Mouse (Mus musculus) spleen, adult 2 months (tissue): Measurements from ENCODE around the gene Spata21.

Experiments used
- CTCF ChIP-seq: fragments of 200-500 bp; IDR thresholded peaks from 2 replicates; pipeline ENCODE4 v1.5.1; 2011; ENCODE audit warnings: mild to moderate bottlenecking, inconsistent platforms; ENCODE audit not compliant: insufficient read depth, insufficient read length, insufficient replicate concordance; ENCODE audit errors: extremely low read depth
- POLR2A ChIP-seq: fragments of 200-500 bp; IDR thresholded peaks from 2 replicates; pipeline ENCODE4 v1.6.1; 2011; ENCODE audit warnings: low read depth, low read length, inconsistent platforms

DNA sequence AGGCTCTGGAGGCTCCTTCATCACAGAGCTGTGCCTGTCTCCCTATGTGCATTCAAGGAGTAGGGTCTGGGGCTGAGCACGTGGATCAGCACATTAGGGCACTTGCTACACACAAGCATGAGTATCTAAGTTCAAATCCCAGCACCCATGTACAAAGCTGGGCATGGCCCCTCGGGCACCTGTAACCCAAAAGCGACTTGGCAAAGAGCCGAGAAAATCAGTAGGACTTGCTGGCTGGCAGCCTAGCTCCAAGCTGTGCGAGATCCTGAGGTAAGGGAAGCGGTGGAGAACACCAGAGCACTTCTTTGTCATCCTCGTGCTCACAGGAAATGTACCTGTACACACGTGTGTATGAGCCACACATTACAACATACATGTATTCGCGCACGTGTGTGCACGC is 35.7 kb upstream of the Spata21 start:
- no peak for TF ChIP-seq POLR2A
- TF ChIP-seq CTCF, result no peak
